Mouse (Mus musculus) erythroblast, embryonic 14.5 days (primary cell): ENCODE data around the gene Crybb3.

Experiments
- GATA1 ChIP-seq: IDR thresholded peaks from 2 replicates; pipeline ENCODE4 v1.6.1; 2012; ENCODE audit warnings: low read length, inconsistent platforms, mixed read lengths
- TAL1 ChIP-seq: IDR thresholded peaks from 3 replicates; pipeline ENCODE4 v1.6.1; 2012; ENCODE audit warnings: low read length, inconsistent platforms, mixed read lengths

DNA sequence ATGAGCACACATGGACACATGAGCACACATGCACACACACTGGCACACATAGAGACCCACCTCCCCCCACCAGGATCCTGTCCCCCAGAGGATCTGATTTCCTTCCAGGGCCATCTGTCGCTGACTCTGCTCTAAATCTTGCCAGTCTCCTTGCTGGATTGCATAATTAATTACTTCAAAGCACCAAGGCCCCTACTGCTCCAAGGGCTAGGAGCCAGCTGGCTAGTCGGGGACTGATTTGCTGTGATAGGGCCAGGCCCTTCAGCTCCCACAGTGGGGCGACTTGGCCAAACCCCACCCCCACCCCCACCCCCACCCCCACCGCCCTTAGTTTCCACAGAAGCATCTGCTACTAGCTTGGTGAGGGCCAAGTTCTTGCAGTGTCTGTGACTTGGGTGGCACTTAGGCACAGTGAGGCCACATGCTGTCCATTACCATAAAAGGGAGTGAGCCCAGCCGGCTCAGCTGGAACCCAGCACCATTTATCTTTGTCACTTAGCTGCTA is 39.8 kb downstream of the Crybb3 start:
- TF ChIP-seq GATA1 (no peak), TAL1 (no peak)
